Mouse (Mus musculus) lung, adult 2 months (tissue): ENCODE results near the gene Fam183b.

ENCODE experiments used
- CTCF ChIP-seq: fragments of 200-500 bp; IDR thresholded peaks from 2 replicates; pipeline ENCODE4 v1.5.1; 2011; ENCODE audit warnings: mild to moderate bottlenecking, low read length, control low read depth; ENCODE audit not compliant: insufficient read depth
- POLR2A ChIP-seq: fragments of 200-500 bp; IDR thresholded peaks from 2 replicates; pipeline ENCODE4 v1.6.1; 2011; ENCODE audit warnings: low read depth, mild to moderate bottlenecking, control low read depth, low read length, borderline replicate concordance; ENCODE audit errors: extremely low read depth

- TF ChIP-seq CTCF, result no peak
- no peak for TF ChIP-seq POLR2A
Observed at GRCm38 (mm10) chr11:58790646-58791045, 11.1 kb downstream of the Fam183b start.
